Mouse (Mus musculus): Measurements from ENCODE around the gene Lasp1. TPM values are rescaled to one million over a fixed set of nuclear protein-coding genes. Genes with fewer than 3 reads are reported as not detected.
A peak's percentile ranks its signal among the peaks of the same experiment; 100 is the strongest.

Lasp1 gene
- polyA plus RNA-seq, 1 experiment from 2014 or later, result 160 TPM

GRCm38 (mm10) chr11:97813746-97814515 is 15.1 kb downstream of the Lasp1 start:
- Histone ChIP-seq H3K9me3 (no peaks in the 10 kb centered on the region), H3K9ac (no peak overlapping the region), H3K27ac (peak overlapping the region; percentile 89), H3K4me2 (no peak overlapping the region), H3K4me1 (peaks cover 100% of the 10 kb centered on the region), H3K36me3 (peaks cover 41% of the 10 kb centered on the region), H3K27me3 (no peaks in the 10 kb centered on the region), H3K4me3 (no peak overlapping the region)
- no peak for ATAC-seq (ENCODE audit: borderline replicate concordance, extremely low read depth, low FRiP score, low TSS enrichment)
- WGBS, result 54% methylated on average over 17 of the region's 17 CpGs

- no peaks in the 10 kb centered on the region for H3K27me3 ChIP-seq
- H3K4me2 ChIP-seq, result no peak overlapping the region
- peaks cover 96% of the 10 kb centered on the region for H3K4me1 ChIP-seq
- no peak overlapping the region for H3K9ac ChIP-seq
- no peak overlapping the region for H3K4me3 ChIP-seq
- peak overlapping the region; percentile 34; the same call in 1 of the 2 replicates for H3K27ac ChIP-seq
- 67% methylated on average over 11 of the region's 11 CpGs for WGBS
- no peaks in the 10 kb centered on the region for H3K9me3 ChIP-seq
- ATAC-seq (ENCODE audit: borderline replicate concordance, extremely low read depth, low FRiP score, low TSS enrichment), result no peak
- peaks cover 42% of the 10 kb centered on the region for H3K36me3 ChIP-seq
Observed at GRCm38 (mm10) chr11:97815736-97816135, 16.9 kb downstream of the Lasp1 start.

GRCm38 (mm10) chr11:97816176-97816575 is 17.4 kb downstream of the Lasp1 start:
- no peak overlapping the region for H3K4me3 ChIP-seq
- H3K4me1 ChIP-seq, result peaks cover 96% of the 10 kb centered on the region
- H3K27ac ChIP-seq, result peak overlapping the region; percentile 42; the same call in 1 of the 2 replicates
- H3K27me3 ChIP-seq, result no peaks in the 10 kb centered on the region
- no peak overlapping the region for H3K9ac ChIP-seq
- no peaks in the 10 kb centered on the region for H3K9me3 ChIP-seq
- peaks cover 45% of the 10 kb centered on the region for H3K36me3 ChIP-seq
- H3K4me2 ChIP-seq, result no peak overlapping the region
- 64% methylated on average over 5 of the region's 5 CpGs for whole genome bisulfite sequencing
- no peak for ATAC-seq (ENCODE audit: borderline replicate concordance, extremely low read depth, low FRiP score, low TSS enrichment)

GRCm38 (mm10) chr11:97816916-97817315 is 18.1 kb downstream of the Lasp1 start:
- Histone ChIP-seq H3K4me3 (no peak overlapping the region), H3K9me3 (no peaks in the 10 kb centered on the region), H3K9ac (no peak overlapping the region), H3K36me3 (peaks cover 48% of the 10 kb centered on the region), H3K4me1 (peaks cover 89% of the 10 kb centered on the region), H3K27ac (peak overlapping the region; percentile 79), H3K4me2 (no peak overlapping the region), H3K27me3 (no peaks in the 10 kb centered on the region)
- ATAC-seq (ENCODE audit: borderline replicate concordance, extremely low read depth, low FRiP score, low TSS enrichment), result no peak
- 34% methylated on average over 9 of the region's 9 CpGs for WGBS

- H3K9me3 ChIP-seq, result no peaks in the 10 kb centered on the region
- no peak overlapping the region for H3K9ac ChIP-seq
- no peaks in the 10 kb centered on the region for H3K27me3 ChIP-seq
- WGBS, result 34% methylated on average over 5 of the region's 5 CpGs
- no peak overlapping the region for H3K4me2 ChIP-seq
- ATAC-seq (ENCODE audit: borderline replicate concordance, extremely low read depth, low FRiP score, low TSS enrichment), result no peak
- H3K4me1 ChIP-seq, result peaks cover 85% of the 10 kb centered on the region
- H3K36me3 ChIP-seq, result peaks cover 48% of the 10 kb centered on the region
- peak overlapping the region; percentile 79 for H3K27ac ChIP-seq
- no peak overlapping the region for H3K4me3 ChIP-seq
Observed at GRCm38 (mm10) chr11:97817379-97817778, 18.6 kb downstream of the Lasp1 start.

GRCm38 (mm10) chr11:97818003-97818402 is 19.2 kb downstream of the Lasp1 start:
- no peak overlapping the region for H3K4me3 ChIP-seq
- H3K9ac ChIP-seq, result no peak overlapping the region
- no peaks in the 10 kb centered on the region for H3K9me3 ChIP-seq
- H3K27ac ChIP-seq, result peak overlapping the region; percentile 79
- H3K36me3 ChIP-seq, result peaks cover 49% of the 10 kb centered on the region
- ATAC-seq (ENCODE audit: borderline replicate concordance, extremely low read depth, low FRiP score, low TSS enrichment), result no peak
- no peaks in the 10 kb centered on the region for H3K27me3 ChIP-seq
- no peak overlapping the region for H3K4me2 ChIP-seq
- peaks cover 78% of the 10 kb centered on the region for H3K4me1 ChIP-seq
- WGBS, result 48% methylated on average over 6 of the region's 6 CpGs

GRCm38 (mm10) chr11:97818571-97818970 is 19.8 kb downstream of the Lasp1 start:
- Histone ChIP-seq H3K9ac (no peak overlapping the region; the same call in 1 of the 2 replicates), H3K9me3 (no peaks in the 10 kb centered on the region), H3K36me3 (peaks cover 48% of the 10 kb centered on the region), H3K27ac (peak overlapping the region; percentile 79), H3K4me3 (no peak overlapping the region), H3K27me3 (no peaks in the 10 kb centered on the region), H3K4me1 (peaks cover 73% of the 10 kb centered on the region), H3K4me2 (peak overlapping the region; percentile 12; the same call in 1 of the 2 replicates)
- peak; percentile 68; the same call in 1 of the 2 replicates for ATAC-seq (ENCODE audit: borderline replicate concordance, extremely low read depth, low FRiP score, low TSS enrichment)
- WGBS, result 6% methylated on average over 4 of the region's 4 CpGs

GRCm38 (mm10) chr11:97819102-97819501 is 20.3 kb downstream of the Lasp1 start:
- Histone ChIP-seq H3K4me2 (no peak overlapping the region), H3K9ac (no peak overlapping the region), H3K27ac (peak overlapping the region; percentile 79), H3K4me3 (no peak overlapping the region), H3K27me3 (no peaks in the 10 kb centered on the region), H3K4me1 (peaks cover 67% of the 10 kb centered on the region), H3K36me3 (peaks cover 47% of the 10 kb centered on the region), H3K9me3 (no peaks in the 10 kb centered on the region)
- 32% methylated on average over 4 of the region's 4 CpGs for WGBS
- ATAC-seq (ENCODE audit: borderline replicate concordance, extremely low read depth, low FRiP score, low TSS enrichment), result no peak

GRCm38 (mm10) chr11:97819923-97820322 is 21.1 kb downstream of the Lasp1 start:
- Histone ChIP-seq H3K27me3 (no peaks in the 10 kb centered on the region), H3K4me2 (no peak overlapping the region), H3K9ac (no peak overlapping the region), H3K4me1 (peaks cover 63% of the 10 kb centered on the region), H3K4me3 (no peak overlapping the region), H3K36me3 (peaks cover 49% of the 10 kb centered on the region), H3K27ac (no peak overlapping the region), H3K9me3 (no peaks in the 10 kb centered on the region)
- no peak for ATAC-seq (ENCODE audit: borderline replicate concordance, extremely low read depth, low FRiP score, low TSS enrichment)
- WGBS, result 77% methylated on average over 5 of the region's 5 CpGs

GRCm38 (mm10) chr11:97820840-97821239 is 22.0 kb downstream of the Lasp1 start:
- Histone ChIP-seq H3K9me3 (no peaks in the 10 kb centered on the region), H3K4me2 (no peak overlapping the region), H3K27me3 (no peaks in the 10 kb centered on the region), H3K4me1 (peaks cover 56% of the 10 kb centered on the region), H3K4me3 (no peak overlapping the region), H3K36me3 (peaks cover 49% of the 10 kb centered on the region), H3K27ac (0 out of 2 replicates have a peak overlapping the region, but pooled peaks have one; percentile 4), H3K9ac (no peak overlapping the region)
- WGBS, result 40% methylated on average over 4 of the region's 4 CpGs
- no peak for ATAC-seq (ENCODE audit: borderline replicate concordance, extremely low read depth, low FRiP score, low TSS enrichment)

GRCm38 (mm10) chr11:97821401-97822064 is 22.7 kb downstream of the Lasp1 start:
- Histone ChIP-seq H3K27me3 (no peaks in the 10 kb centered on the region), H3K27ac (no peak overlapping the region), H3K36me3 (peaks cover 49% of the 10 kb centered on the region), H3K4me3 (no peak overlapping the region), H3K4me1 (peaks cover 49% of the 10 kb centered on the region), H3K9me3 (no peaks in the 10 kb centered on the region), H3K4me2 (no peak overlapping the region), H3K9ac (no peak overlapping the region)
- WGBS, result 87% methylated on average over 8 of the region's 8 CpGs
- ATAC-seq (ENCODE audit: borderline replicate concordance, extremely low read depth, low FRiP score, low TSS enrichment), result no peak
